Mouse (Mus musculus) kidney, postnatal 0 days (tissue): ENCODE results near the gene Tas1r1. TPM values are rescaled to one million over a fixed set of nuclear protein-coding genes. Genes with fewer than 3 reads are reported as not detected.

Experiments
- ATAC-seq: fragments of 200-750 bp; cut with Nextera tagmentation; replicated peaks from 2 replicates; pipeline ENCODE4 v1.8.0; 2017; ENCODE audit warnings: low read depth, moderate number of reproducible peaks, moderate TSS enrichment, moderate library complexity; ENCODE audit not compliant: low FRiP score
- DNase-seq: peaks from one replicate; pipeline ENCODE4 v3.0.0-alpha.2; 2016; ENCODE audit warnings: low spot score
- H3K27ac ChIP-seq: fragments of 300-500 bp; sonication (generic); 2 replicates; pipeline ENCODE4 v1.5.1; 2014; ENCODE audit warnings: mild to moderate bottlenecking
- H3K27me3 ChIP-seq: fragments of 300-500 bp; sonication (generic); 2 replicates; pipeline ENCODE4 v1.6.1; 2014; ENCODE audit warnings: low read length, mixed read lengths; ENCODE audit not compliant: insufficient read depth
- H3K36me3 ChIP-seq: fragments of 300-500 bp; sonication (generic); 2 replicates; pipeline ENCODE4 v1.6.1; 2014; ENCODE audit warnings: low read length, mixed read lengths; ENCODE audit not compliant: insufficient read depth
- H3K4me1 ChIP-seq: fragments of 300-500 bp; sonication (generic); replicated peaks from 2 replicates; pipeline ENCODE4 v1.6.1; 2014; ENCODE audit warnings: antibody characterized with exemption, low read length, mixed read lengths; ENCODE audit not compliant: insufficient read depth
- H3K4me2 ChIP-seq: fragments of 300-500 bp; sonication (generic); 2 replicates; pipeline ENCODE4 v1.6.1; 2014; ENCODE audit warnings: mild to moderate bottlenecking, low read length, moderate library complexity, mixed read lengths
- H3K4me3 ChIP-seq: fragments of 300-500 bp; sonication (generic); replicated peaks from 2 replicates; pipeline ENCODE4 v1.5.1; 2014; ENCODE audit warnings: low read depth, low read length
- H3K9ac ChIP-seq: fragments of 300-500 bp; sonication (generic); 2 replicates; pipeline ENCODE4 v1.6.1; 2014; ENCODE audit warnings: low read depth, low read length
- H3K9me3 ChIP-seq: fragments of 300-500 bp; sonication (generic); replicated peaks from 2 replicates; pipeline ENCODE4 v1.6.1; 2016; ENCODE audit warnings: low read length, inconsistent platforms, mixed read lengths
- CTCF ChIP-seq: IDR thresholded peaks from 2 replicates; pipeline ENCODE4 v1.5.1; 2016; ENCODE audit warnings: antibody characterized with exemption, low read depth, mild to moderate bottlenecking, moderate library complexity
- WGBS: fragments of 180-500 bp; shearing (Covaris S2); extraction: QIAGEN DNeasy Blood & Tissue Kit; methylation state at CpG from one replicate; pipeline ENCODE4 v1.1.7; 2014; 5-methylcytosine and 5-hydroxymethylcytosine counted together
- polyA plus RNA-seq: library from polyadenylated mRNA; unstranded; fragments of >200 nt; fragmentation: Nextera tagmentation; extraction: Ambion mirVana; gene quantifications from 2 replicates; pipeline ENCODE4 v1.2.1, GENCODE M21; 2015

Tas1r1 gene
- polyA plus RNA-seq, 1 experiment from 2014 or later, result 0.39 TPM

- peak within 1 kb of the TSS; percentile 66 for H3K4me3 ChIP-seq
- peak within 1 kb of the TSS; percentile 53 for H3K9ac ChIP-seq
- WGBS, result under 1% methylated on average over 30 of the region's 35 CpGs
- no peaks in the 10 kb centered on the region for H3K27me3 ChIP-seq
- H3K27ac ChIP-seq, result peak within 1 kb of the TSS; percentile 76
- ATAC-seq, result peak; percentile 95
- peak within 1 kb of the TSS; percentile 75 for H3K4me2 ChIP-seq
- H3K9me3 ChIP-seq, result no peaks in the 10 kb centered on the region
- H3K4me1 ChIP-seq, result peaks cover 22% of the 10 kb centered on the region
- no peaks in the 10 kb centered on the region for H3K36me3 ChIP-seq
- peak; percentile 99 for DNase-seq
- TF ChIP-seq CTCF, result no peak
Observed at GRCm38 (mm10) chr4:152027524-152027923, 10.8 kb downstream of the Tas1r1 start, which contains the start of gene Zbtb48. TSS of gene Zbtb48 (minus strand) at chr4:152027671.

GRCm38 (mm10) chr4:152026751-152027508 is 11.4 kb downstream of the Tas1r1 start:
- H3K4me3 ChIP-seq, result peak overlapping the region; percentile 66
- no peaks in the 10 kb centered on the region for H3K9me3 ChIP-seq
- WGBS, result 2% methylated on average over 39 of the region's 41 CpGs
- peak; percentile 12; the same call in 1 of the 2 replicates for TF ChIP-seq CTCF
- DNase-seq (peak; percentile 52), ATAC-seq (peak; percentile 62)
- peak overlapping the region; percentile 53 for H3K9ac ChIP-seq
- H3K27ac ChIP-seq, result peak overlapping the region; percentile 76
- H3K4me2 ChIP-seq, result peak overlapping the region; percentile 75
- H3K27me3 ChIP-seq, result no peaks in the 10 kb centered on the region
- peaks cover 5% of the 10 kb centered on the region; the same call in 1 of the 2 replicates for H3K36me3 ChIP-seq
- peaks cover 22% of the 10 kb centered on the region for H3K4me1 ChIP-seq

GRCm38 (mm10) chr4:152024525-152024924 is 13.8 kb downstream of the Tas1r1 start:
- H3K27me3 ChIP-seq, result no peaks in the 10 kb centered on the region
- DNase-seq (no peak), ATAC-seq (no peak)
- H3K27ac ChIP-seq, result no peak overlapping the region
- H3K9me3 ChIP-seq, result no peaks in the 10 kb centered on the region
- no peak overlapping the region for H3K4me3 ChIP-seq
- H3K36me3 ChIP-seq, result peaks cover 29% of the 10 kb centered on the region
- TF ChIP-seq CTCF, result no peak
- no peak overlapping the region for H3K9ac ChIP-seq
- H3K4me1 ChIP-seq, result peaks cover 22% of the 10 kb centered on the region
- no peak overlapping the region for H3K4me2 ChIP-seq
- WGBS, result 89% methylated on average over 11 of the region's 11 CpGs

GRCm38 (mm10) chr4:152022506-152022905 is 15.9 kb downstream of the Tas1r1 start:
- ATAC-seq, result no peak
- H3K4me1 ChIP-seq, result peaks cover 16% of the 10 kb centered on the region
- DNase-seq, result no peak
- H3K9me3 ChIP-seq, result no peaks in the 10 kb centered on the region
- H3K4me2 ChIP-seq, result no peak overlapping the region
- H3K27me3 ChIP-seq, result no peaks in the 10 kb centered on the region
- H3K4me3 ChIP-seq, result no peak overlapping the region
- peaks cover 33% of the 10 kb centered on the region for H3K36me3 ChIP-seq
- no peak for TF ChIP-seq CTCF
- no peak overlapping the region for H3K9ac ChIP-seq
- 79% methylated on average over 8 of the region's 8 CpGs for WGBS
- no peak overlapping the region for H3K27ac ChIP-seq

- H3K36me3 ChIP-seq, result peaks cover 33% of the 10 kb centered on the region
- H3K27ac ChIP-seq, result no peak overlapping the region
- no peak overlapping the region for H3K9ac ChIP-seq
- WGBS, result 78% methylated on average over 12 of the region's 12 CpGs
- DNase-seq (no peak), ATAC-seq (no peak)
- no peak overlapping the region for H3K4me2 ChIP-seq
- peaks cover 14% of the 10 kb centered on the region for H3K4me1 ChIP-seq
- H3K9me3 ChIP-seq, result no peaks in the 10 kb centered on the region
- H3K27me3 ChIP-seq, result no peaks in the 10 kb centered on the region
- TF ChIP-seq CTCF, result no peak
- H3K4me3 ChIP-seq, result no peak overlapping the region
Observed at GRCm38 (mm10) chr4:152021568-152022097, 16.7 kb downstream of the Tas1r1 start.

DNA sequence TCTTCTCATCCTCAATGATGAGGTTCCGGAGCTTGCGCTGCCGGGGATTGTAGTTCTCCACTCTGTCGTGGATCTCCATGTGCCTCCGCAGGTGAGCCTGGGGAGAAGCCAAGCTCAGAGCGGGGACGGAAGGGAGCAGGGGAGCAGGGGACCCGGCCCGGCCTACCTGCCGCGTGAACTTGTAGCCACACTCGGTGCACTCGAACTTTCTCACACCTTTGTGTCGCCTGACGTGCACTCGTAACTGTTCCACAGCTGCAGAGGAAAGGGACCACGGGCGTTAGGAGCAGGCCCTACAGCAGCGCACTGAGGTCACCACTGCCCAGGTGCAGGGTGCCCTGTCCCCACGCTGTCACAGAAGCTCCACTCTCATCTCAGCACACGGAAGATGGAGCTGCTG is 18.3 kb downstream of the Tas1r1 start:
- no peaks in the 10 kb centered on the region for H3K9me3 ChIP-seq
- no peak overlapping the region for H3K4me2 ChIP-seq
- H3K27ac ChIP-seq, result no peak overlapping the region
- no peak for TF ChIP-seq CTCF
- H3K27me3 ChIP-seq, result no peaks in the 10 kb centered on the region
- H3K9ac ChIP-seq, result no peak overlapping the region
- no peak overlapping the region for H3K4me3 ChIP-seq
- WGBS, result 95% methylated on average over 21 of the region's 21 CpGs
- peaks cover 39% of the 10 kb centered on the region for H3K36me3 ChIP-seq
- H3K4me1 ChIP-seq, result no peaks in the 10 kb centered on the region
- DNase-seq (no peak), ATAC-seq (no peak)
